Mouse (Mus musculus) macrophage (primary cell): Measurements from ENCODE around the gene Igll1. TPM values are rescaled to one million over a fixed set of nuclear protein-coding genes. Genes with fewer than 3 reads are reported as not detected.

Source experiments
- H3K27ac ChIP-seq: fragments of 350-480 bp; formaldehyde crosslinking; 2 replicates; pipeline ENCODE4 v1.9.0; 2021
- H3K36me3 ChIP-seq: fragments of 350-480 bp; formaldehyde crosslinking; 2 replicates; pipeline ENCODE4 v1.9.0; 2021; ENCODE audit errors: inconsistent target
- H3K4me3 ChIP-seq: fragments of 350-480 bp; formaldehyde crosslinking; 2 replicates; pipeline ENCODE4 v1.9.0; 2021; ENCODE audit errors: inconsistent target
- H3K79me2 ChIP-seq: fragments of 350-480 bp; formaldehyde crosslinking; 2 replicates; pipeline ENCODE4 v1.9.0; 2021; ENCODE audit errors: inconsistent target
- whole genome bisulfite sequencing: methylation state at CpG from one replicate; pipeline ENCODE4 v1.1.7; 2026; ENCODE audit warnings: inconsistent platforms; ENCODE audit not compliant: missing documents; 5-methylcytosine and 5-hydroxymethylcytosine counted together
- polyA plus RNA-seq: library from polyadenylated mRNA; stranded (reverse); fragments of 250-400 nt; gene quantifications from 3 replicates; pipeline ENCODE4 v1.2.4, GENCODE M21; 2018; ENCODE audit warnings: inconsistent platforms
- total RNA-seq, 78 experiments: library from RNA; depleted of rRNA; stranded (reverse); fragments of 250-400 nt; gene quantifications; 1 replicate in 9 of 78; 2 replicates in 24 of 78; 3 replicates in 43 of 78; 4 replicates in 2 of 78; pipeline ENCODE4 v1.2.4; 2018; ENCODE audit warnings: inconsistent platforms in 56 of 78

Igll1 gene
- not detected for total RNA-seq (2018; cell fraction: chromatin; rRNA removed)
- total RNA-seq (2018; cell fraction: cytosol; rRNA removed): not detected
- not detected for total RNA-seq (2018; cell fraction: nucleus; rRNA removed)
- not detected in 3 replicates for polyA plus RNA-seq

- no peak within 1 kb of the TSS for H3K27ac ChIP-seq
- WGBS: 59% methylated on average over 2 of the region's 2 CpGs
These were observed at the start of gene Igll1 for GRCm38 (mm10) chr16:16863978-16864377. Igll1 (minus strand) TSS chr16:16863985.

GRCm38 (mm10) chr16:16913440-16913839 is 49.7 kb upstream of the Igll1 start:
- H3K27ac ChIP-seq: no peak overlapping the region
- peaks cover 30% of the 10 kb centered on the region; the same call in 1 of the 2 replicates for H3K36me3 ChIP-seq
- WGBS: 83% methylated on average over 1 of the region's 1 CpGs
- H3K4me3 ChIP-seq: no peak overlapping the region
- H3K79me2 ChIP-seq: no peaks in the 10 kb centered on the region

More at GRCm38 (mm10) chr16:16863978-16864377, at the start of gene Igll1:
- no peaks in the 10 kb centered on the region for H3K36me3 ChIP-seq
- H3K79me2 ChIP-seq: no peaks in the 10 kb centered on the region
- no peak within 1 kb of the TSS for H3K4me3 ChIP-seq

GRCm38 (mm10) chr16:16911641-16912597 is 48.1 kb upstream of the Igll1 start:
- peaks cover 17% of the 10 kb centered on the region; the same call in 1 of the 2 replicates for H3K36me3 ChIP-seq
- H3K4me3 ChIP-seq: no peak overlapping the region
- 58% methylated on average over 13 of the region's 13 CpGs for WGBS
- H3K79me2 ChIP-seq: no peaks in the 10 kb centered on the region
- no peak overlapping the region for H3K27ac ChIP-seq

GRCm38 (mm10) chr16:16907799-16908198 is 44.0 kb upstream of the Igll1 start:
- Histone ChIP-seq H3K4me3 (no peak overlapping the region), H3K36me3 (peaks cover 6% of the 10 kb centered on the region; the same call in 1 of the 2 replicates), H3K27ac (no peak overlapping the region), H3K79me2 (no peaks in the 10 kb centered on the region)
- 41% methylated on average over 6 of the region's 6 CpGs for WGBS

GRCm38 (mm10) chr16:16903188-16903587 is 39.4 kb upstream of the Igll1 start:
- 93% methylated on average over 5 of the region's 5 CpGs for WGBS
- Histone ChIP-seq H3K27ac (no peak overlapping the region), H3K79me2 (no peaks in the 10 kb centered on the region), H3K36me3 (no peaks in the 10 kb centered on the region; the same call in 1 of the 2 replicates), H3K4me3 (no peak overlapping the region)

GRCm38 (mm10) chr16:16902329-16902728 is 38.5 kb upstream of the Igll1 start:
- no peak overlapping the region for H3K4me3 ChIP-seq
- H3K36me3 ChIP-seq: no peaks in the 10 kb centered on the region; the same call in 1 of the 2 replicates
- no peak overlapping the region for H3K27ac ChIP-seq
- 15% methylated on average over 4 of the region's 4 CpGs for WGBS
- no peaks in the 10 kb centered on the region for H3K79me2 ChIP-seq

GRCm38 (mm10) chr16:16897056-16897584 is 33.3 kb upstream of the Igll1 start:
- no peaks in the 10 kb centered on the region for H3K79me2 ChIP-seq
- no peak overlapping the region for H3K27ac ChIP-seq
- H3K36me3 ChIP-seq: peaks cover 8% of the 10 kb centered on the region; the same call in 1 of the 2 replicates
- WGBS: 28% methylated on average over 10 of the region's 10 CpGs
- H3K4me3 ChIP-seq: peak overlapping the region; percentile 70

GRCm38 (mm10) chr16:16896382-16897055 is 32.7 kb upstream of the Igll1 start, which contains the start of gene Ppm1f:
Ppm1f (plus strand) TSS chr16:16896469.
- Histone ChIP-seq H3K4me3 (peak within 1 kb of the TSS; percentile 70), H3K79me2 (no peaks in the 10 kb centered on the region), H3K27ac (no peak within 1 kb of the TSS; the same call in 1 of the 2 replicates), H3K36me3 (peaks cover 14% of the 10 kb centered on the region; the same call in 1 of the 2 replicates)
- 0% methylated on average over 29 of the region's 29 CpGs for WGBS

- Histone ChIP-seq H3K36me3 (peaks cover 20% of the 10 kb centered on the region), H3K79me2 (no peaks in the 10 kb centered on the region), H3K27ac (no peak overlapping the region), H3K4me3 (no peak overlapping the region)
- 9% methylated on average over 4 of the region's 4 CpGs for WGBS
These were observed 32.2 kb upstream of the Igll1 start for GRCm38 (mm10) chr16:16896015-16896381.

GRCm38 (mm10) chr16:16892366-16892765 is 28.6 kb upstream of the Igll1 start:
- Histone ChIP-seq H3K4me3 (no peak overlapping the region), H3K27ac (no peak overlapping the region), H3K79me2 (no peaks in the 10 kb centered on the region), H3K36me3 (peaks cover 56% of the 10 kb centered on the region)
- WGBS: 96% methylated on average over 7 of the region's 7 CpGs

GRCm38 (mm10) chr16:16888341-16888740 is 24.6 kb upstream of the Igll1 start:
- Histone ChIP-seq H3K36me3 (peaks cover 95% of the 10 kb centered on the region), H3K4me3 (no peak overlapping the region), H3K27ac (no peak overlapping the region), H3K79me2 (no peaks in the 10 kb centered on the region)
- 100% methylated on average over 1 of the region's 1 CpGs for WGBS

GRCm38 (mm10) chr16:16879025-16879424 is 15.2 kb upstream of the Igll1 start:
- 75% methylated on average over 5 of the region's 5 CpGs for WGBS
- no peak overlapping the region for H3K27ac ChIP-seq
- no peak overlapping the region for H3K4me3 ChIP-seq
- H3K36me3 ChIP-seq: peaks cover 79% of the 10 kb centered on the region
- peaks cover 3% of the 10 kb centered on the region; the same call in 1 of the 2 replicates for H3K79me2 ChIP-seq

- Histone ChIP-seq H3K27ac (peak within 1 kb of the TSS; percentile 69), H3K36me3 (peaks cover under 1% of the 10 kb centered on the region; the same call in 1 of the 2 replicates), H3K79me2 (peaks cover 34% of the 10 kb centered on the region), H3K4me3 (peak within 1 kb of the TSS; percentile 90)
- WGBS: under 1% methylated on average over 47 of the region's 49 CpGs
These were observed 7.0 kb upstream of the Igll1 start, which contains the start of the genes Top3b and Vpreb1 for GRCm38 (mm10) chr16:16870617-16871331. Top3b (plus strand) TSS chr16:16870736. Vpreb1 (minus strand) TSS chr16:16870843.

- Histone ChIP-seq H3K4me3 (peak overlapping the region; percentile 90), H3K79me2 (peaks cover 34% of the 10 kb centered on the region), H3K36me3 (no peaks in the 10 kb centered on the region), H3K27ac (no peak overlapping the region)
- 39% methylated on average over 7 of the region's 7 CpGs for WGBS
These were observed 6.4 kb upstream of the Igll1 start for GRCm38 (mm10) chr16:16870241-16870616.
